Mouse (Mus musculus) forebrain, embryonic 15.5 days (tissue): ENCODE results near the gene Sema3f. TPM values are rescaled to one million over a fixed set of nuclear protein-coding genes. Genes with fewer than 3 reads are reported as not detected.

Experiments used
- ATAC-seq: fragments of 200-750 bp; cut with Nextera tagmentation; replicated peaks from 2 replicates; pipeline ENCODE4 v1.8.0; 2017; ENCODE audit warnings: mild to moderate bottlenecking, moderate TSS enrichment, moderate library complexity
- H3K27ac ChIP-seq: fragments of 300-500 bp; sonication (generic); replicated peaks from 2 replicates; pipeline ENCODE4 v1.5.1; 2015; ENCODE audit warnings: mild to moderate bottlenecking, inconsistent platforms
- H3K27me3 ChIP-seq: fragments of 300-500 bp; sonication (generic); 2 replicates; pipeline ENCODE4 v1.6.1; 2015; ENCODE audit warnings: inconsistent platforms
- H3K36me3 ChIP-seq: fragments of 300-500 bp; sonication (generic); 2 replicates; pipeline ENCODE4 v1.6.1; 2015; ENCODE audit warnings: mild to moderate bottlenecking, inconsistent platforms
- H3K4me1 ChIP-seq: fragments of 300-500 bp; sonication (generic); 2 replicates; pipeline ENCODE4 v1.6.1; 2015; ENCODE audit warnings: inconsistent platforms
- H3K4me2 ChIP-seq: fragments of 300-500 bp; sonication (generic); replicated peaks from 2 replicates; pipeline ENCODE4 v1.6.1; 2015; ENCODE audit warnings: mild to moderate bottlenecking, inconsistent platforms
- H3K4me3 ChIP-seq: fragments of 300-500 bp; sonication (generic); 2 replicates; pipeline ENCODE4 v1.5.1; 2015; ENCODE audit warnings: mild to moderate bottlenecking, inconsistent platforms
- H3K9ac ChIP-seq: fragments of 300-500 bp; sonication (generic); replicated peaks from 2 replicates; pipeline ENCODE4 v1.6.1; 2015; ENCODE audit warnings: mild to moderate bottlenecking, inconsistent platforms
- H3K9me3 ChIP-seq: fragments of 300-500 bp; sonication (generic); 2 replicates; pipeline ENCODE4 v1.6.1; 2016; ENCODE audit warnings: inconsistent platforms
- WGBS: fragments of 180-500 bp; shearing (Covaris S2); methylation state at CpG from one replicate; pipeline ENCODE4 v1.1.7; 2015; ENCODE audit warnings: mixed read lengths; 5-methylcytosine and 5-hydroxymethylcytosine counted together
- polyA plus RNA-seq: library from polyadenylated mRNA; unstranded; fragments of >200 nt; fragmentation: Nextera tagmentation; extraction: Ambion mirVana; gene quantifications from 2 replicates; pipeline ENCODE4 v1.2.1, GENCODE M21; 2015

Sema3f gene
- polyA plus RNA-seq, 1 experiment from 2014 or later, result 13.7 TPM

DNA sequence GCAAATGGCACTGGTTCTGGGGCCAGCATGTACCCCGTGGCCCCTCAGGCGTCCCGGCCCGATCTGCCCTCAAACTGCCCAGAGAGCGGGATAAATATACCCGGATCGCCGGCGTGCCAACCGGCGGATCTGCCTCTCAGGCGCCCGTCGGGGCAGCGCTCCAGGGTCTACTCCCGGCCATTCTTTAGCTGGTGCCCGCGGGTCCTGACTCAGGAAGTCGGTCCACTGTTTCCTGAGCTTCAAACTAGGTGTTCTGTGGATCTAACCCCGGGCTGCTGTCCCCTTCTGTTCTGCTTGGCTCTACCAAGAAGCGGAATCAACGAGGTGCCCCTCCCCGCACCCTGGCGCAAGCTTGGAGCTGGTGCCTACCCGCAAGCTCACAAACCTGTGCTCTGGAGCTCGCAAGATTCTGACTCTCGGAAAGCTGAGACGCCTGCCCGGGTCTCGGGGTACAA, 43.5 kb downstream of the Sema3f start:
- peak overlapping the region; percentile 92 for H3K4me2 ChIP-seq
- under 1% methylated on average over 30 of the region's 30 CpGs for WGBS
- H3K27me3 ChIP-seq, result peaks cover 14% of the 10 kb centered on the region; the same call in 1 of the 2 replicates
- no peaks in the 10 kb centered on the region for H3K9me3 ChIP-seq
- peaks cover 32% of the 10 kb centered on the region for H3K4me1 ChIP-seq
- H3K27ac ChIP-seq, result no peak overlapping the region
- peak overlapping the region; percentile 49 for H3K4me3 ChIP-seq
- H3K36me3 ChIP-seq, result no peaks in the 10 kb centered on the region
- H3K9ac ChIP-seq, result peak overlapping the region; percentile 55
- peak; percentile 33 for ATAC-seq

DNA sequence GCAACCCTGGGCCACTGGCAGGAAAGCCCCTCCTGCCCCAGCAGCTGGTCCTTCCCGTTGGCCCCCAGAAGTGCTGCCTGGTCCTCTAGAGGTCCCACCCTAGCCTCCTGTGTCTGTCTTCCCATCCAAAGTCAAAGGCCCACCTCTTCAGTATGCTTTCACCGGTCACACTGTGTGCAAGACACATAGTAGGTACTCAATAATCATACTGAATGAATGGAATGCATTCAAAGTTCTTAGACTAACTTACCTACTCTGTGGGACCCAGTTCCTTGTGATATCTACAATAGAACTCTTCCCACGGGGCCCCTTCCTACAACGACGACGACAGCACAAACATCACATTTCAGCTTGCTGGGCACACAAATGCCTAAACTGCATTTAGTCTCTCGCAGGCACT, 45.0 kb downstream of the Sema3f start:
- no peak overlapping the region for H3K27ac ChIP-seq
- H3K4me1 ChIP-seq, result peaks cover 37% of the 10 kb centered on the region
- H3K4me3 ChIP-seq, result no peak overlapping the region
- no peak for ATAC-seq
- no peaks in the 10 kb centered on the region for H3K36me3 ChIP-seq
- H3K27me3 ChIP-seq, result peaks cover 14% of the 10 kb centered on the region; the same call in 1 of the 2 replicates
- H3K4me2 ChIP-seq, result no peak overlapping the region
- no peaks in the 10 kb centered on the region for H3K9me3 ChIP-seq
- H3K9ac ChIP-seq, result no peak overlapping the region
- 79% methylated on average over 7 of the region's 7 CpGs for WGBS

DNA sequence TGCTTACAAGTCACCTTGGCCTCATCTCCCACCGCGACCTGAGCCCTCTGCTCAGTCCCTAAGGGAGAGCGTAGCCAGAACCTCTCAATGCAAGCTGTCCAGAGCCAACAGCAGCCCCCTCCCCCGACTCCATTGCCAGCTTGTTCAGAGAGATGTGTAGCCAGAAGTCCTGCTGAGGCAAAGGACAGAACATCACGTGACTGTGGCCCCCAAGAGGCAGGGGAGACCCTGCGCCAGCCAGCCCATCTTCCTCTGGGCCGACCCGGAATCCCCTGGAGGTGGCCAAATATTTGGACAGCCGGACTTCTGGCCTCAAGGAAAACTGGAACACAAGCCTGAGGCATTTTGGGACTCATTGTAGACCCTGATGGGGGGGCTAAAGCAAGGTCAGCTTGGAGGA, 46.8 kb downstream of the Sema3f start:
- Histone ChIP-seq H3K4me2 (peak overlapping the region; percentile 0; the same call in 1 of the 2 replicates), H3K4me3 (no peak overlapping the region), H3K27ac (no peak overlapping the region), H3K36me3 (no peaks in the 10 kb centered on the region), H3K9ac (no peak overlapping the region), H3K27me3 (peaks cover 14% of the 10 kb centered on the region; the same call in 1 of the 2 replicates), H3K4me1 (peaks cover 48% of the 10 kb centered on the region), H3K9me3 (no peaks in the 10 kb centered on the region)
- 49% methylated on average over 9 of the region's 9 CpGs for WGBS
- no peak for ATAC-seq

DNA sequence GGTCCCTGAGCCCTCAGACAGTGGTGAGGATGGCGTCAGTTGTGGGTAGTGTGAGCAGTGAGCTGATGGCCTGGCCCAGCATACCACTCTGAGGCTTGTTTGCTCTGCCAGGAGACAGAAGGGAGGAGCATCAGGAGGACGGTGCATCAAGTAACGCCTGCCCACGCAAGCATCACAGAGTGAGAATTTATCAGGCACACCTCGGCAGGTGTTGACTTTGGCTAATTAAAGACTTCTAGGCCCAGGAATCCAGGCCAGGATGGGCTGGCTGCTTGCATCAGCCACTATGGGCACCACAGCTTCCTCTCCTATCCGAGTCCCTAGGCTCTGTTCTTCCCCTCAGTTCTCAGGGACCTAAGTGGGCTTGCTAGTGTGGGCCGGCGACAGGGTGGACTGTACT, 47.9 kb downstream of the Sema3f start:
- no peak for ATAC-seq
- Histone ChIP-seq H3K9ac (no peak overlapping the region), H3K36me3 (no peaks in the 10 kb centered on the region), H3K27me3 (peaks cover 14% of the 10 kb centered on the region; the same call in 1 of the 2 replicates), H3K4me2 (no peak overlapping the region), H3K27ac (no peak overlapping the region), H3K4me1 (peaks cover 39% of the 10 kb centered on the region), H3K9me3 (no peaks in the 10 kb centered on the region), H3K4me3 (no peak overlapping the region)
- WGBS, result 84% methylated on average over 8 of the region's 8 CpGs

DNA sequence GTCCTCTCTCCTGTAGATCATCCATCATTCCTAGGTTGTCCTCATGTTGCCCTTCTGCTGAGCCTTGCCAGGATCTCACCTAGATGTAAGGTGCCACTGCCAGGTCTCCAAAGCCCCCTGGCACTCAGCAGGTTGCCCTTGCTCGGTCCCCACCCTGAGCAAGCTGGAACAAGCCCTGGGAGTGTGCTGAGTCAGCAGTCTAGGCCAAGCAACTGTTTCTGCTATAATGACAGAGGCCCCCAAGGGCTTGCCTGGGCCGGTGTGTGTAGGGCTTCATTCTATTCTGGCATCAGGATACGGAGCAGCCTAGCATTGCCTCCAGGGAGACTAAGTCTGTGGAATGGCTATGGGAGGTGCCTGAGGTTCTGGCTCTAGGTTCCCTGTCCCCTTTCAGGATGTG, 49.5 kb downstream of the Sema3f start:
- Histone ChIP-seq H3K27ac (no peak overlapping the region), H3K27me3 (0 out of 2 replicates have a peak, but pooled peaks cover 3% of the 10 kb centered on the region), H3K4me1 (peaks cover 23% of the 10 kb centered on the region), H3K9ac (no peak overlapping the region), H3K4me2 (no peak overlapping the region), H3K9me3 (no peaks in the 10 kb centered on the region), H3K4me3 (no peak overlapping the region), H3K36me3 (no peaks in the 10 kb centered on the region)
- 72% methylated on average over 3 of the region's 3 CpGs for WGBS
- no peak for ATAC-seq

DNA sequence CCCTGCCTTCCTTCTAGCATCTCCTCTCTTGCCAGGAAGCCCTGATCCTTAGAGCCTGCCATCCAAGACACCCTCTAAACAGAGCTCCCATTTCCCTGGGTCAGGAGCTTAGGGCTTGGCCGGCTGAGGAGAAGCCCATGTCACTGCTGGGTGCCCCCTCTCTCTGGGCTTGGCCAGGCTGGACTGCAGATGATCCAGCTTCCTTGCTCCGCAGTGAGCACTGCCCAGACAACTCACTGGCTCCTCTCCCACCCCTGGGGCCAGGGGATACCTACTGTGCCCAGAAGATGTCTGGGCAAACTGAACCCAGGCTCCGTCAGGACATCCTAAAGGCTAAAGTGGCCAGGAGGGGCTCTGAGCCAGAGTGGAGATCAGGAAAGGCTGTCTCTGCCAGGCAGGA, 50.3 kb downstream of the Sema3f start:
- peak; percentile 49; the same call in 1 of the 2 replicates for ATAC-seq
- Histone ChIP-seq H3K9me3 (no peaks in the 10 kb centered on the region), H3K27me3 (no peaks in the 10 kb centered on the region), H3K4me1 (peaks cover 23% of the 10 kb centered on the region), H3K27ac (peak overlapping the region; percentile 80), H3K4me3 (no peak overlapping the region), H3K9ac (no peak overlapping the region), H3K36me3 (no peaks in the 10 kb centered on the region), H3K4me2 (no peak overlapping the region)
- WGBS, result 86% methylated on average over 3 of the region's 3 CpGs

DNA sequence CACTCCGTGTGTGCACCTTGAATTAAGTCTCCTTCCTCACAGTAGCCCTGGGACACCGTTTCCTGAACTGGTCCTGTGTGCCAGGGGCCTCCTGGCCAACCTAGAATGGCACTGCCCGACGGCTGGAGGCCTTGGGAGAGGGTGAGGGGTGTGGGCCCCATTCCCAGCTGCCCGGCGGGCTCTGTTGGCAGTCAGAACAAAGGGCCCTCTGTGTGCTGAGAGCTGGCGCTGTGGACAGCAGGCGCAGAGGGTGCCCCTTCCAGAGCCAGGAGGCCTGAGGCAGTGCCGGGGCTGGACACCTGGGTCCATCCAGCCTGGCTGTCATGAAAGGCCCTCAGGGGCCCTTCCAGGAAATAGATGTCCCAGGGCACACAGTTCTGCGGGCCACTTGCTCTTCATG, 50.7 kb downstream of the Sema3f start:
- peak; percentile 87 for ATAC-seq
- no peaks in the 10 kb centered on the region for H3K27me3 ChIP-seq
- H3K36me3 ChIP-seq, result no peaks in the 10 kb centered on the region
- peak overlapping the region; percentile 80 for H3K27ac ChIP-seq
- WGBS, result 51% methylated on average over 10 of the region's 10 CpGs
- no peaks in the 10 kb centered on the region for H3K9me3 ChIP-seq
- H3K4me1 ChIP-seq, result peaks cover 23% of the 10 kb centered on the region
- no peak overlapping the region for H3K4me2 ChIP-seq
- no peak overlapping the region for H3K4me3 ChIP-seq
- no peak overlapping the region for H3K9ac ChIP-seq

DNA sequence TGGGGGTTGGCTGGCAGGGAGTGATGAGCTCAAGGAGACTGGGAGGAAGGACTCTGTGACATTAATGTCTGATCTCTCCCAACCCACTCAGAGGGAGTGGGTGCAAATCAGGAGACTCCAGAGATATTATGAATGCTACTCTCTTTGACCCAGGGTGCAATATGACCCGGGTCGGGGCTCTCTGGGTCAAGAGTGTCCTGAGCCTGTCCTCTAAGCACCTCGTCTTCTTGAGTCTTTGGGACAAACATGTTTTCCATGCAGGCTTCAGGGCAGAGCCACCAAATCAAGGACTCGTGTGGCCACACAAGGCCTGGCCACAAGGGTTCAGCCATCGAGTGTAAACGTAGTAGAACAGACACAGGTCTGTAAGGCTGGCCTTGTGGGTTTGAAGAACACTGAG, 52.2 kb downstream of the Sema3f start:
- Histone ChIP-seq H3K36me3 (no peaks in the 10 kb centered on the region), H3K27me3 (no peaks in the 10 kb centered on the region), H3K27ac (no peak overlapping the region), H3K4me2 (no peak overlapping the region), H3K4me3 (no peak overlapping the region), H3K9ac (no peak overlapping the region), H3K4me1 (peaks cover 16% of the 10 kb centered on the region), H3K9me3 (no peaks in the 10 kb centered on the region)
- 88% methylated on average over 6 of the region's 6 CpGs for WGBS
- no peak for ATAC-seq

DNA sequence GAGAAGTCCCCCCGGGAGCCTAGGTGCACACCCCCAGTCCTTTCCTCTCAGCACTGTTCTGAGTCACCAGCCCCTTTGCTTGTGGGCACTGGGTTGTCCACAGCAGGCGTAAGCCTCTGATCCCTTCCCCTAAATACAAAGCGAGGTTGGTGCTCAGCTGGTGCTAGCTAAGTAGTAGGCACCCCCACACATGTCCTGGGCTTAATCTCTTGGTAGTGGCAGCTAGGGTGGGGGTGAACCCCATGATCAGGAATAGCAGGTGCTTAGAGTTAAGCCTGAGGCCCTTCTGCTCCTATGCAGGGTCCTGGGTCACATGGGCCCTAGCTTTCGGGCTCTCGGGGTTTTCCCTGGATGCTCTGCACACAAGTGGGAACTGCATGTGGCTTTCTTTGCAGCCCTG, 53.1 kb downstream of the Sema3f start:
- Histone ChIP-seq H3K9ac (no peak overlapping the region), H3K27ac (no peak overlapping the region), H3K4me3 (no peak overlapping the region), H3K27me3 (no peaks in the 10 kb centered on the region), H3K4me2 (no peak overlapping the region), H3K36me3 (no peaks in the 10 kb centered on the region), H3K9me3 (no peaks in the 10 kb centered on the region), H3K4me1 (peaks cover 15% of the 10 kb centered on the region; the same call in 1 of the 2 replicates)
- ATAC-seq, result no peak
- 88% methylated on average over 5 of the region's 5 CpGs for WGBS

DNA sequence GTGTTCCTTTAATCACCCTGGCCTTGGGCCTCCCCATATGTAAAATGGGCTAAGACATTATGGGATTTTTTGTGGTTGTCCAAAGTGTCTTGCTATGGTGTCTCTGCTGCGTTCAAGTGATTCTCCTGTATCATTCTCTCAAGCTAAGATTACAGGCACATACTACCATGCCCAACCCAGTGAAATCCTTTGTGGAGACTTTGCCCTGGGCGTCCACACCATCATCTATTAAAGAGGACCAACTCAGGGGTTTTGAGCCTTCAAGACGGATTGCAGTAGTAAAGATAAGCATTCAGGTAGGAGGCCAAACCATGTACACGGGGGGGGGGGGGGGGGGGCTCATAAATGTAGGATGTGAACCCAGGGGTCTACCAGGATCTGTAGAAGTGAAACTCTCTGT, 55.7 kb downstream of the Sema3f start:
- Histone ChIP-seq H3K4me2 (no peak overlapping the region), H3K27ac (no peak overlapping the region), H3K36me3 (no peaks in the 10 kb centered on the region), H3K4me1 (peaks cover 24% of the 10 kb centered on the region), H3K9me3 (no peaks in the 10 kb centered on the region), H3K4me3 (no peak overlapping the region), H3K27me3 (no peaks in the 10 kb centered on the region), H3K9ac (no peak overlapping the region)
- no peak for ATAC-seq
- 95% methylated on average over 4 of the region's 4 CpGs for WGBS

DNA sequence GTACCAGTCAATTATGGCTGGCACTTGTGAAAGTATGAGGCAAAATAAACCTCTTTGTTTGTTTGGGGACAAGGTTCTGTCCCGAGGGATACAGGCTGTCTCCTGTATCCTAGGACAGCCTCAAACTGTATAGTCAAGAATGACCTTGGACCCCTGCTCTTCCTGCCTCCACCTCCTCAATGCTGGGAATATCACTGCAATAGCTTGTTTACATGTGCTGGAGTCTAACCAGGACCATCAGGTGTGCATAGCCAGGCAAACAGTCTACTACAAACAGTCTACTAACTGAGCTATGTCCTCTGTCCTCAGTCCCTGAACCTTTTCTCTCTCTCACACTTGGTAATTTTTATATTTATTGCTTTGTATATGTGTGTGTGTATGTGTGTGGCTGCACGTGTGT, 56.8 kb downstream of the Sema3f start:
- Histone ChIP-seq H3K36me3 (no peaks in the 10 kb centered on the region), H3K9me3 (no peaks in the 10 kb centered on the region), H3K4me3 (no peak overlapping the region), H3K9ac (no peak overlapping the region), H3K4me1 (peaks cover 20% of the 10 kb centered on the region), H3K4me2 (no peak overlapping the region), H3K27ac (no peak overlapping the region), H3K27me3 (no peaks in the 10 kb centered on the region)
- ATAC-seq, result no peak
- 71% methylated on average over 2 of the region's 2 CpGs for WGBS

DNA sequence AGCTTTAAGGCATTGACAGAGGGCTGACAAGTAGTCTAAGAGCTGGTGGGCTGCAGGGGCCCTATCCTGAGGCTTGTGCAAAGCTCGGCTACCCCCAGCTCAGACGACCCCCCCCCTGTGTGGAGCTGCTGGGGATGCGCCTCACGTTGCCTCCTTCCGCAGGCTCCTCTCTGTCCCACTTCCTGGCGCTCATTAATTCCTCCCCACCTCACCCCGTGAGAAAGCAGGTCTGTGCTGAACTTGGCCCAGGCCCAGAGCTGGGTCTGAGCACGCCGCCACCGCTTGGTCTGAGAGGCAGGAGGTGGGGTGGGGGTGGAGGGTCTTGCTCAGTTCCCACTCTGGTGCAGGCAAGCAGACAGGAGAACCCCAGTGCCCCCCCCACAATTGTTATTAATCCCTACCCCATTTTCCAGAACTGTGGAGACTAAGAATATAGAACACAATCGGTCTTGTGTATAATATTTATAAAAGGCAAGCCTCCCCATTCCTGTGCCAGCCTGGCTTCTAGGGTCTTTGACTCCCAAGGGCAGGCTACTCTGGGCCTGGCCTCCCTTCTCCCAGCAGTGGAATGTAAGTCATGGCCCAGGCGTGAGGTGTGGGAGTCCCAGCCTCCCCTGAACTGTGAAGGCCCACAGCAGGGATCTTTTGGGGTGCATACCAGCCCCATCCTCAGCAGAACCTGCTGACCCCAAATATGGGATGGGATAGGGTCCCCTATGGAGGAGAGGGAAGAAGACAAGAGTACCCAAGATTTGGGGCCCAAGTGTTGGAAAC, 59.4 kb downstream of the Sema3f start:
- H3K36me3 ChIP-seq, result no peaks in the 10 kb centered on the region
- peaks cover 20% of the 10 kb centered on the region for H3K4me1 ChIP-seq
- no peak overlapping the region for H3K4me3 ChIP-seq
- WGBS, result 10% methylated on average over 12 of the region's 12 CpGs
- peak; percentile 80 for ATAC-seq
- H3K27ac ChIP-seq, result peak overlapping the region; percentile 51
- H3K27me3 ChIP-seq, result no peaks in the 10 kb centered on the region
- no peak overlapping the region for H3K4me2 ChIP-seq
- H3K9me3 ChIP-seq, result no peaks in the 10 kb centered on the region
- H3K9ac ChIP-seq, result peak overlapping the region; percentile 12; the same call in 1 of the 2 replicates
